Mouse (Mus musculus) heart, embryonic 13.5 days (tissue): ENCODE data around the gene Zfp36. TPM values are rescaled to one million over a fixed set of nuclear protein-coding genes. Genes with fewer than 3 reads are reported as not detected.

Experiments
- ATAC-seq: fragments of 200-750 bp; cut with Nextera tagmentation; 2 replicates; pipeline ENCODE4 v1.8.0; 2017; ENCODE audit warnings: moderate TSS enrichment; ENCODE audit not compliant: insufficient number of reproducible peaks, low FRiP score, low TSS enrichment; ENCODE audit errors: extremely low read depth
- H3K27ac ChIP-seq: fragments of 300-500 bp; sonication (generic); replicated peaks from 2 replicates; pipeline ENCODE4 v1.5.1; 2015; ENCODE audit warnings: moderate library complexity, mild to moderate bottlenecking, inconsistent platforms
- H3K27me3 ChIP-seq: fragments of 300-500 bp; sonication (generic); replicated peaks from 2 replicates; pipeline ENCODE4 v1.6.1; 2015; ENCODE audit warnings: mild to moderate bottlenecking, inconsistent platforms
- H3K36me3 ChIP-seq: fragments of 300-500 bp; sonication (generic); 2 replicates; pipeline ENCODE4 v1.6.1; 2015; ENCODE audit warnings: mild to moderate bottlenecking, inconsistent platforms
- H3K4me1 ChIP-seq: fragments of 300-500 bp; sonication (generic); 2 replicates; pipeline ENCODE4 v1.6.1; 2015; ENCODE audit warnings: inconsistent platforms
- H3K4me2 ChIP-seq: fragments of 300-500 bp; sonication (generic); 2 replicates; pipeline ENCODE4 v1.6.1; 2015; ENCODE audit warnings: inconsistent platforms, mild to moderate bottlenecking, moderate library complexity
- H3K4me3 ChIP-seq: fragments of 300-500 bp; sonication (generic); 2 replicates; pipeline ENCODE4 v1.5.1; 2015; ENCODE audit warnings: moderate library complexity, mild to moderate bottlenecking, inconsistent platforms
- H3K9ac ChIP-seq: fragments of 300-500 bp; sonication (generic); 2 replicates; pipeline ENCODE4 v1.6.1; 2015; ENCODE audit warnings: inconsistent platforms, mild to moderate bottlenecking, moderate library complexity
- H3K9me3 ChIP-seq: fragments of 300-500 bp; sonication (generic); 2 replicates; pipeline ENCODE4 v1.6.1; 2016; ENCODE audit warnings: inconsistent platforms
- WGBS: fragments of 180-500 bp; shearing (Covaris S2); methylation state at CpG from one replicate; pipeline ENCODE4 v1.1.7; 2015; ENCODE audit warnings: mixed read lengths; 5-methylcytosine and 5-hydroxymethylcytosine counted together
- polyA plus RNA-seq: library from polyadenylated mRNA; unstranded; fragments of >200 nt; fragmentation: Nextera tagmentation; extraction: Ambion mirVana; gene quantifications from 2 replicates; pipeline ENCODE4 v1.2.1, GENCODE M21; 2015

The Zfp36 gene
- polyA plus RNA-seq, 1 experiment from 2014 or later, result 13.6 TPM

GRCm38 (mm10) chr7:28383606-28384005 lies 3.6 kb upstream of the Zfp36 start:
- Histone ChIP-seq H3K4me2 (peak overlapping the region; percentile 88), H3K27ac (peak overlapping the region; percentile 100), H3K36me3 (peaks cover 31% of the 10 kb centered on the region), H3K27me3 (no peaks in the 10 kb centered on the region), H3K9ac (peak overlapping the region; percentile 85), H3K4me1 (peaks cover 51% of the 10 kb centered on the region), H3K4me3 (no peak overlapping the region), H3K9me3 (no peaks in the 10 kb centered on the region)
- no peak for ATAC-seq
- WGBS, result 77% methylated on average over 4 of the region's 4 CpGs

GRCm38 (mm10) chr7:28382981-28383396 lies 2.9 kb upstream of the Zfp36 start:
- peak; percentile 38 for ATAC-seq

GRCm38 (mm10) chr7:28382347-28382951 lies 2.4 kb upstream of the Zfp36 start:
- H3K4me2 ChIP-seq, result peak overlapping the region; percentile 88
- peak overlapping the region; percentile 100 for H3K27ac ChIP-seq
- no peaks in the 10 kb centered on the region for H3K27me3 ChIP-seq
- peaks cover 26% of the 10 kb centered on the region for H3K36me3 ChIP-seq
- H3K9ac ChIP-seq, result peak overlapping the region; percentile 85
- H3K9me3 ChIP-seq, result no peaks in the 10 kb centered on the region
- ATAC-seq, result no peak
- WGBS, result 41% methylated on average over 9 of the region's 12 CpGs
- H3K4me3 ChIP-seq, result peak overlapping the region; percentile 46
- peaks cover 60% of the 10 kb centered on the region for H3K4me1 ChIP-seq

More at GRCm38 (mm10) chr7:28382981-28383396, 2.9 kb upstream of the Zfp36 start:
- H3K4me2 ChIP-seq, result peak overlapping the region; percentile 88
- no peaks in the 10 kb centered on the region for H3K27me3 ChIP-seq
- peaks cover 54% of the 10 kb centered on the region for H3K4me1 ChIP-seq
- peak overlapping the region; percentile 85 for H3K9ac ChIP-seq
- H3K9me3 ChIP-seq, result no peaks in the 10 kb centered on the region
- 9% methylated on average over 11 of the region's 11 CpGs for WGBS
- peaks cover 26% of the 10 kb centered on the region for H3K36me3 ChIP-seq
- peak overlapping the region; percentile 100 for H3K27ac ChIP-seq
- H3K4me3 ChIP-seq, result peak overlapping the region; percentile 46

GRCm38 (mm10) chr7:28381938-28382337 lies 1.9 kb upstream of the Zfp36 start:
- H3K9ac ChIP-seq, result peak overlapping the region; percentile 85
- peak overlapping the region; percentile 46 for H3K4me3 ChIP-seq
- peaks cover 29% of the 10 kb centered on the region for H3K36me3 ChIP-seq
- under 1% methylated on average over 20 of the region's 20 CpGs for WGBS
- H3K4me1 ChIP-seq, result peaks cover 65% of the 10 kb centered on the region
- H3K9me3 ChIP-seq, result no peaks in the 10 kb centered on the region
- peak overlapping the region; percentile 100 for H3K27ac ChIP-seq
- H3K4me2 ChIP-seq, result peak overlapping the region; percentile 88
- peak; percentile 35; the same call in 1 of the 2 replicates for ATAC-seq
- no peaks in the 10 kb centered on the region for H3K27me3 ChIP-seq

GRCm38 (mm10) chr7:28381017-28381790 lies 1.2 kb upstream of the Zfp36 start:
- Histone ChIP-seq H3K4me1 (peaks cover 70% of the 10 kb centered on the region), H3K4me3 (peak overlapping the region; percentile 46), H3K4me2 (peak overlapping the region; percentile 88), H3K36me3 (peaks cover 28% of the 10 kb centered on the region), H3K9me3 (no peaks in the 10 kb centered on the region), H3K27me3 (no peaks in the 10 kb centered on the region), H3K27ac (peak overlapping the region; percentile 100), H3K9ac (peak overlapping the region; percentile 85)
- peak; percentile 14 for ATAC-seq
- 5% methylated on average over 30 of the region's 30 CpGs for WGBS

- Histone ChIP-seq H3K9ac (peak overlapping the region; percentile 98), H3K4me3 (peak overlapping the region; percentile 87), H3K27me3 (no peaks in the 10 kb centered on the region), H3K9me3 (no peaks in the 10 kb centered on the region), H3K4me1 (peaks cover 82% of the 10 kb centered on the region), H3K36me3 (peaks cover 14% of the 10 kb centered on the region), H3K27ac (peak overlapping the region; percentile 100), H3K4me2 (peak overlapping the region; percentile 88)
- under 1% methylated on average over 53 of the region's 53 CpGs for WGBS
- peak; percentile 46 for ATAC-seq
Measured at GRCm38 (mm10) chr7:28378769-28379651, 1.0 kb downstream of the Zfp36 start.

GRCm38 (mm10) chr7:28378066-28378690 lies 1.9 kb downstream of the Zfp36 start:
- ATAC-seq, result no peak
- peaks cover 78% of the 10 kb centered on the region for H3K4me1 ChIP-seq

GRCm38 (mm10) chr7:28377190-28378065 lies 2.6 kb downstream of the Zfp36 start:
- WGBS, result 59% methylated on average over 18 of the region's 18 CpGs
- H3K4me1 ChIP-seq, result peaks cover 71% of the 10 kb centered on the region

More at GRCm38 (mm10) chr7:28378066-28378690, 1.9 kb downstream of the Zfp36 start:
- H3K4me3 ChIP-seq, result peak overlapping the region; percentile 87
- 20% methylated on average over 32 of the region's 32 CpGs for WGBS
- H3K9ac ChIP-seq, result peak overlapping the region; percentile 98
- peaks cover 14% of the 10 kb centered on the region for H3K36me3 ChIP-seq
- peak overlapping the region; percentile 100 for H3K27ac ChIP-seq
- H3K4me2 ChIP-seq, result peak overlapping the region; percentile 88
- H3K9me3 ChIP-seq, result no peaks in the 10 kb centered on the region
- H3K27me3 ChIP-seq, result no peaks in the 10 kb centered on the region

GRCm38 (mm10) chr7:28376011-28376771 lies 3.9 kb downstream of the Zfp36 start:
- no peak for ATAC-seq
- H3K9me3 ChIP-seq, result no peaks in the 10 kb centered on the region
- H3K4me1 ChIP-seq, result peaks cover 60% of the 10 kb centered on the region
- H3K4me2 ChIP-seq, result peak overlapping the region; percentile 88
- peak overlapping the region; percentile 100 for H3K27ac ChIP-seq
- peak overlapping the region; percentile 87 for H3K4me3 ChIP-seq
- 3% methylated on average over 30 of the region's 30 CpGs for WGBS
- H3K9ac ChIP-seq, result peak overlapping the region; percentile 98
- no peaks in the 10 kb centered on the region for H3K27me3 ChIP-seq
- peaks cover 14% of the 10 kb centered on the region for H3K36me3 ChIP-seq

More at GRCm38 (mm10) chr7:28377190-28378065, 2.6 kb downstream of the Zfp36 start:
- Histone ChIP-seq H3K9me3 (no peaks in the 10 kb centered on the region), H3K4me3 (peak overlapping the region; percentile 87), H3K27ac (peak overlapping the region; percentile 100), H3K9ac (peak overlapping the region; percentile 98), H3K27me3 (no peaks in the 10 kb centered on the region), H3K4me2 (peak overlapping the region; percentile 88), H3K36me3 (peaks cover 14% of the 10 kb centered on the region)
- no peak for ATAC-seq
